Mouse (Mus musculus) embryonic facial prominence, embryonic 11.5 days (tissue): ENCODE measurements around the gene Cys1. TPM values are rescaled to one million over a fixed set of nuclear protein-coding genes. Genes with fewer than 3 reads are reported as not detected.

ENCODE experiments used
- ATAC-seq: fragments of 200-750 bp; cut with Nextera tagmentation; replicated peaks from 2 replicates; pipeline ENCODE4 v1.8.0; 2017; ENCODE audit warnings: low read depth; ENCODE audit not compliant: insufficient number of reproducible peaks, low FRiP score, low TSS enrichment
- DNase-seq: peaks from one replicate; pipeline ENCODE4 v3.0.0-alpha.2; 2015; ENCODE audit warnings: low spot score
- H3K27ac ChIP-seq: fragments of 300-500 bp; sonication (generic); replicated peaks from 2 replicates; pipeline ENCODE4 v1.5.1; 2014; ENCODE audit warnings: mild to moderate bottlenecking, low read depth, low read length, control low read depth
- H3K27me3 ChIP-seq: fragments of 300-500 bp; sonication (generic); 2 replicates; pipeline ENCODE4 v1.6.1; 2014; ENCODE audit warnings: mild to moderate bottlenecking, low read length, moderate library complexity, mixed read lengths; ENCODE audit not compliant: control insufficient read depth, insufficient read depth
- H3K36me3 ChIP-seq: fragments of 300-500 bp; sonication (generic); replicated peaks from 2 replicates; pipeline ENCODE4 v1.6.1; 2014; ENCODE audit warnings: low read depth, mild to moderate bottlenecking, low read length, moderate library complexity, mixed read lengths; ENCODE audit not compliant: control insufficient read depth, insufficient read depth
- H3K4me1 ChIP-seq: fragments of 300-500 bp; sonication (generic); 2 replicates; pipeline ENCODE4 v1.6.1; 2014; ENCODE audit warnings: low read length, mixed read lengths; ENCODE audit not compliant: control insufficient read depth, insufficient read depth
- H3K4me2 ChIP-seq: fragments of 300-500 bp; sonication (generic); 2 replicates; pipeline ENCODE4 v1.6.1; 2014; ENCODE audit warnings: low read depth, mild to moderate bottlenecking, control low read depth, low read length, moderate library complexity
- H3K4me3 ChIP-seq: fragments of 300-500 bp; sonication (generic); 2 replicates; pipeline ENCODE4 v1.5.1; 2014; ENCODE audit warnings: low read depth, low read length, control low read depth
- H3K9ac ChIP-seq: fragments of 300-500 bp; sonication (generic); replicated peaks from 2 replicates; pipeline ENCODE4 v1.6.1; 2014; ENCODE audit warnings: mild to moderate bottlenecking, control low read depth, low read length
- H3K9me3 ChIP-seq: fragments of 300-500 bp; sonication (generic); replicated peaks from 2 replicates; pipeline ENCODE4 v1.6.1; 2016; ENCODE audit warnings: mild to moderate bottlenecking, low read length, inconsistent platforms, mixed read lengths; ENCODE audit not compliant: control insufficient read depth
- WGBS: fragments of 180-500 bp; shearing (Covaris S2); extraction: QIAGEN DNeasy Blood & Tissue Kit; methylation state at CpG from one replicate; pipeline ENCODE4 v1.1.7; 2014; 5-methylcytosine and 5-hydroxymethylcytosine counted together
- polyA plus RNA-seq: library from polyadenylated mRNA; unstranded; fragments of >200 nt; fragmentation: Nextera tagmentation; extraction: Ambion mirVana; gene quantifications from 2 replicates; pipeline ENCODE4 v1.2.1, GENCODE M21; 2014

Cys1 gene
- polyA plus RNA-seq, 1 experiment from 2014 or later, result 0.94 TPM

- Histone ChIP-seq H3K36me3 (peaks cover 14% of the 10 kb centered on the region), H3K4me2 (no peak overlapping the region), H3K4me1 (no peaks in the 10 kb centered on the region; the same call in 1 of the 2 replicates), H3K27me3 (no peaks in the 10 kb centered on the region), H3K4me3 (no peak overlapping the region), H3K27ac (no peak overlapping the region), H3K9ac (no peak overlapping the region), H3K9me3 (no peaks in the 10 kb centered on the region)
- no peak for DNase-seq
- WGBS, result 86% methylated on average over 8 of the region's 8 CpGs
- no peak for ATAC-seq
Observed at GRCm38 (mm10) chr12:24712396-24712795, 30.8 kb upstream of the Cys1 start.

DNA sequence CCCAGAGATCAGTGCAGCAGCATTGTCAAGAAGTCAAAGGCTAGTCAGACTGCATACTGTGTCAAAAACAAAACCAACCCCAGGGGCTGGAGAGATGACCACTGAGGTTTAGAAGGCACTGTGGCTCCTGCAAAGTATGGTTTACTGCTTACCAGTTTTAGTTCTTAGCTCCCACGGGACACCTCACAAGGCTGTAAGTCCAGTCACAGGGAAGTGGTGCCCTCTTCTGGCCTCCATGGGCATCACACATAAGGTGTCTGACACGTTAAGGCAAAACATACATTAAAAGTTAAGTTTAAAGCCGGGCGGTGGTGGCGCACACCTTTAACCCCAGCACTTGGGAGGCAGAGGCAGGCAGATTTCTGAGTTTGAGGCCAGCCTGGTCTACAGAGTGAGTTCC is 29.1 kb upstream of the Cys1 start:
- Histone ChIP-seq H3K4me3 (0 out of 2 replicates have a peak overlapping the region, but pooled peaks have one; percentile 7), H3K9ac (no peak overlapping the region), H3K36me3 (peaks cover 14% of the 10 kb centered on the region), H3K27me3 (no peaks in the 10 kb centered on the region), H3K4me1 (no peaks in the 10 kb centered on the region; the same call in 1 of the 2 replicates), H3K4me2 (peak overlapping the region; percentile 17; the same call in 1 of the 2 replicates), H3K9me3 (no peaks in the 10 kb centered on the region), H3K27ac (no peak overlapping the region)
- 68% methylated on average over 5 of the region's 5 CpGs for WGBS
- DNase-seq (peak; percentile 51), ATAC-seq (no peak)

DNA sequence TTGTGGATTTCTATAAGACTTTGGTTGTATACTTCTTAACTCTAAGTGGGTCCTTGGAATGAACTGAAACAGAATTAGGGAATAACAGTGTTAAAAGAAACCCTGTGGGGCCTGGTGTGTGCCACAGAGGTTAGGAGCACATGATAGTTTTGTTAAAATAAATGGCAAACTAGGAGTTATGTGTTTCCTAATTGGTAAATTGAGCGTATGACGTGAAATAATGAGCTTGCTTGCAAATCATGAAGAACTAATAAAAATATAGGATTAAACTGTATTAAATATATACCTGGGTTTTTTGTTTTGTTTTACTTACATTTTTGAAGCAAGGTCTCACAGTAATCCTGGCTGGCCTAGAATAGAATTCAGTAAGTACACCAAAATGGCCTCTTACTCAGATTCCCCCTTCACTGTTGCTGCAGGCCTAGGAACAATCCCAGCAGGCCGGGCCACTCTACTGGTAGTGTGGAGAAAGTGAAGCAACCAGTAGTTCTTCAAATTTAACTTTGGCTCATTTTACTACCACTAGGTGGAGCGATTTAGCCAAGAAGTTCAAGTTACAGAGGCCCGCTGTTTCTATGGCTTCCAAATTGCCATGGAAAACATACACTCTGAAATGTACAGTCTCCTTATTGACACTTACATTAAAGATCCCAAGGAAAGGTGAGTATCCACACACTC is 28.4 kb upstream of the Cys1 start:
- Histone ChIP-seq H3K27me3 (no peaks in the 10 kb centered on the region), H3K9ac (peak overlapping the region; percentile 97), H3K9me3 (no peaks in the 10 kb centered on the region), H3K27ac (no peak overlapping the region), H3K4me1 (no peaks in the 10 kb centered on the region; the same call in 1 of the 2 replicates), H3K4me2 (peak overlapping the region; percentile 82), H3K36me3 (peaks cover 14% of the 10 kb centered on the region), H3K4me3 (peak overlapping the region; percentile 93)
- no peak; the same call in 1 of the 2 replicates for ATAC-seq
- peak; percentile 95 for DNase-seq
- 35% methylated on average over 5 of the region's 5 CpGs for WGBS

GRCm38 (mm10) chr12:24709409-24709808 is 27.8 kb upstream of the Cys1 start:
- Histone ChIP-seq H3K4me1 (no peaks in the 10 kb centered on the region; the same call in 1 of the 2 replicates), H3K36me3 (peaks cover 14% of the 10 kb centered on the region), H3K4me3 (peak overlapping the region; percentile 93), H3K9ac (peak overlapping the region; percentile 97), H3K27ac (0 out of 2 replicates have a peak overlapping the region, but pooled peaks have one; percentile 13), H3K9me3 (no peaks in the 10 kb centered on the region), H3K4me2 (peak overlapping the region; percentile 82), H3K27me3 (no peaks in the 10 kb centered on the region)
- WGBS, result 24% methylated on average over 6 of the region's 6 CpGs
- DNase-seq (peak; percentile 42), ATAC-seq (no peak)

DNA sequence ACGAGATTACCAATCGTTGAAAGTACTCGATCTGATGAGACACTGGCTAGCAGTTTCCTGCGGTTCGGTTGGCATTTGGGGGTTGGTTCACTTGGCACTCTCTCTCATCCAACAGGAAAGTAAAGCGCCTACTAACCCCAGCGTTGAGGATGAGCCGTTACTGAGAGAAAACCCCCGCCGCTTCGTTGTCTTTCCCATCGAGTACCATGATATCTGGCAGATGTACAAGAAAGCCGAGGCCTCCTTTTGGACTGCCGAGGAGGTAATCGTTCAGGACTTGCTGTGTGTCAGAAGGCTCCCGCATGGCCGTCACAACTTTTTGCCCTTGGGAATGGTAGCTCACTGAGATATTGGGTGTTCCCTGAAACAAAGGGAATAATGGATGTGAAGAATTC is 27.2 kb upstream of the Cys1 start:
- no peak for ATAC-seq
- DNase-seq, result peak; percentile 38

DNA sequence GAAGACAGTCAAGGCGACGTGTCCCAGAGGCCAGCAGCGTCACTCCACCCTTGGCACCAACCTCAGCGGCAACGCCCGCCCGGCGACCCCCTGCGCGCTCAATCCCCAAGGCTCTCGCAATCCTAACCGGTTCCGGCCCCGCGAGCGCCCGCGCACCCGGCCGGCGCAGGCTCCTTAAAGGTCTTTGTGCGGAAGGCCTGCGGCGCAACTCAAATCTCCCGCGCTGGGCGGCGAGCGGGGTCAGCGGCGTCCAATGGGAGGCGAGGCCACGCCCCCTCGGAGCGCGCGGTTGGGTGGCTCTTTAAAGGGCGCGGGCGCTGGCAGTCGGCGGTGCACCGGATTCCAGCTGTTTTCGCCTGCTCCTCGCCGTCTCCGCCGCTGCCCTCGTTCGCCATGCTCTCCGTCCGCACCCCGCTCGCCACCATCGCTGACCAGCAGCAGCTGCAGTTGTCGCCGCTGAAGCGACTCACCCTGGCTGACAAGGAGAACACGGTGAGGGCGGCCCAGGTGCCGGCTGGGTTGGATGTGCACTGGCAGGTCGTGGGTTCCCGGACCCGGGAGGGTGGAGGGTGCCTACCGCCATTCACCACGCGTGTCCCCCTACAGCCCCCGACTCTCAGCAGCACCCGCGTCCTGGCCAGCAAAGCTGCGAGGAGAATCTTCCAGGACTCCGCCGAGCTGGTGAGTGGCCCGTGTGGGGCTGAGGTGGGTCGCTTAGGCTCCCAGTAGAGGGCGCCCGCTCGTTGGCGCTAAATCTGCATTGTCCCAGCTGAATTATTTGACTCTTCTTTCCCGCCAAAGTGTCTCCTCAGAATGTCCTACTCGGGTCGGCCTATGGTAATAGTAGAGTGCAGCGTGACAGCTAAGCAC is 26.6 kb upstream of the Cys1 start, which contains the start of gene Rrm2:
Rrm2 (plus strand) TSS at position 288 of the 870 bp plus-strand sequence.
- H3K4me3 ChIP-seq, result peak within 1 kb of the TSS; percentile 93
- DNase-seq (peak; percentile 98), ATAC-seq (peak; percentile 84)
- H3K27me3 ChIP-seq, result no peaks in the 10 kb centered on the region
- peaks cover 11% of the 10 kb centered on the region for H3K36me3 ChIP-seq
- H3K27ac ChIP-seq, result peak within 1 kb of the TSS; percentile 87
- H3K4me1 ChIP-seq, result no peaks in the 10 kb centered on the region; the same call in 1 of the 2 replicates
- WGBS, result under 1% methylated on average over 83 of the region's 83 CpGs
- peak within 1 kb of the TSS; percentile 82 for H3K4me2 ChIP-seq
- H3K9me3 ChIP-seq, result no peaks in the 10 kb centered on the region
- peak within 1 kb of the TSS; percentile 97 for H3K9ac ChIP-seq

More for the DNA sequence above, 27.2 kb upstream of the Cys1 start:
- H3K36me3 ChIP-seq, result peaks cover 11% of the 10 kb centered on the region
- peak overlapping the region; percentile 93 for H3K4me3 ChIP-seq
- no peaks in the 10 kb centered on the region for H3K27me3 ChIP-seq
- WGBS, result 1% methylated on average over 17 of the region's 17 CpGs
- peak overlapping the region; percentile 82 for H3K4me2 ChIP-seq
- 0 out of 2 replicates have a peak overlapping the region, but pooled peaks have one; percentile 87 for H3K27ac ChIP-seq
- no peaks in the 10 kb centered on the region for H3K9me3 ChIP-seq
- H3K9ac ChIP-seq, result peak overlapping the region; percentile 97
- no peaks in the 10 kb centered on the region; the same call in 1 of the 2 replicates for H3K4me1 ChIP-seq

GRCm38 (mm10) chr12:24707480-24707802 is 25.8 kb upstream of the Cys1 start:
- Histone ChIP-seq H3K4me3 (peak overlapping the region; percentile 93), H3K9ac (peak overlapping the region; percentile 67), H3K4me2 (peak overlapping the region; percentile 82), H3K4me1 (no peaks in the 10 kb centered on the region; the same call in 1 of the 2 replicates), H3K27me3 (no peaks in the 10 kb centered on the region), H3K27ac (no peak overlapping the region; the same call in 1 of the 2 replicates), H3K9me3 (no peaks in the 10 kb centered on the region), H3K36me3 (peaks cover 8% of the 10 kb centered on the region)
- under 1% methylated on average over 9 of the region's 9 CpGs for WGBS
- no peak for DNase-seq
- ATAC-seq, result peak; percentile 1; the same call in 1 of the 2 replicates
